Mouse (Mus musculus) liver, embryonic 16.5 days (tissue): ENCODE measurements around the gene Ap1s3. TPM values are rescaled to one million over a fixed set of nuclear protein-coding genes. Genes with fewer than 3 reads are reported as not detected.
"Not testable (repeated sequence)": the region's sequence is repeated elsewhere in the genome, so short reads cannot be mapped to it uniquely, and the experiment has no call there.

Experiments used
- ATAC-seq: fragments of 200-750 bp; cut with Nextera tagmentation; 2 replicates; pipeline ENCODE4 v1.8.0; 2017; ENCODE audit warnings: low read depth, mild to moderate bottlenecking, moderate number of reproducible peaks, moderate library complexity
- H3K27ac ChIP-seq: fragments of 300-500 bp; sonication (generic); 2 replicates; pipeline ENCODE4 v1.5.1; 2014; ENCODE audit warnings: mild to moderate bottlenecking, low read length
- H3K27me3 ChIP-seq: fragments of 300-500 bp; sonication (generic); 2 replicates; pipeline ENCODE4 v1.6.1; 2014; ENCODE audit warnings: low read depth, low read length, mixed read lengths; ENCODE audit not compliant: control insufficient read depth, insufficient read depth
- H3K36me3 ChIP-seq: fragments of 300-500 bp; sonication (generic); 2 replicates; pipeline ENCODE4 v1.6.1; 2014; ENCODE audit warnings: mild to moderate bottlenecking; ENCODE audit not compliant: control insufficient read depth, insufficient read depth
- H3K4me1 ChIP-seq: fragments of 300-500 bp; sonication (generic); 2 replicates; pipeline ENCODE4 v1.6.1; 2014; ENCODE audit warnings: low read depth, low read length, mixed read lengths; ENCODE audit not compliant: control insufficient read depth
- H3K4me2 ChIP-seq: fragments of 300-500 bp; sonication (generic); 2 replicates; pipeline ENCODE4 v1.6.1; 2014; ENCODE audit warnings: low read depth, low read length, mixed read lengths
- H3K4me3 ChIP-seq: fragments of 300-500 bp; sonication (generic); 2 replicates; pipeline ENCODE4 v1.5.1; 2014; ENCODE audit warnings: low read depth, mild to moderate bottlenecking, low read length
- H3K9ac ChIP-seq: fragments of 300-500 bp; sonication (generic); 2 replicates; pipeline ENCODE4 v1.6.1; 2014; ENCODE audit warnings: low read depth, low read length
- H3K9me3 ChIP-seq: fragments of 300-500 bp; sonication (generic); replicated peaks from 2 replicates; pipeline ENCODE4 v1.6.1; 2016; ENCODE audit warnings: low read length; ENCODE audit not compliant: control insufficient read depth
- WGBS: fragments of 180-500 bp; shearing (Covaris S2); extraction: QIAGEN DNeasy Blood & Tissue Kit; methylation state at CpG from one replicate; pipeline ENCODE4 v1.1.7; 2014; ENCODE audit not compliant: insufficient replicate concordance; 5-methylcytosine and 5-hydroxymethylcytosine counted together
- polyA plus RNA-seq: library from polyadenylated mRNA; unstranded; fragments of >200 nt; fragmentation: Nextera tagmentation; extraction: Ambion mirVana; gene quantifications from 2 replicates; pipeline ENCODE4 v1.2.1, GENCODE M21; 2015

Ap1s3 gene
- polyA plus RNA-seq, 1 experiment from 2014 or later: 0.17 TPM

- Histone ChIP-seq H3K27ac (no peak overlapping the region), H3K27me3 (no peaks in the 10 kb centered on the region), H3K36me3 (no peaks in the 10 kb centered on the region), H3K4me3 (no peak overlapping the region), H3K9ac (no peak overlapping the region), H3K4me2 (no peak overlapping the region), H3K9me3 (no peaks in the 10 kb centered on the region), H3K4me1 (no peaks in the 10 kb centered on the region)
- 36% methylated on average over 4 of the region's 4 CpGs for WGBS
- no peak for ATAC-seq
Observed at GRCm38 (mm10) chr1:79626140-79626539, 45.6 kb downstream of the Ap1s3 start.

- H3K4me2 ChIP-seq: no peak overlapping the region
- no peak overlapping the region for H3K9ac ChIP-seq
- H3K4me3 ChIP-seq: no peak overlapping the region
- no peaks in the 10 kb centered on the region for H3K4me1 ChIP-seq
- no peaks in the 10 kb centered on the region for H3K36me3 ChIP-seq
- H3K9me3 ChIP-seq: peaks cover 3% of the 10 kb centered on the region; the same call in 1 of the 2 replicates
- H3K27me3 ChIP-seq: no peaks in the 10 kb centered on the region
- no peak for ATAC-seq
- WGBS: 67% methylated on average over 2 of the region's 2 CpGs
- H3K27ac ChIP-seq: no peak overlapping the region
Observed at GRCm38 (mm10) chr1:79619434-79619833, 52.3 kb downstream of the Ap1s3 start.

- H3K9ac ChIP-seq: no peak overlapping the region
- no peak for ATAC-seq
- H3K4me2 ChIP-seq: no peak overlapping the region
- H3K4me1 ChIP-seq: no peaks in the 10 kb centered on the region
- H3K36me3 ChIP-seq: no peaks in the 10 kb centered on the region
- H3K27me3 ChIP-seq: no peaks in the 10 kb centered on the region
- peaks cover 5% of the 10 kb centered on the region; the same call in 1 of the 2 replicates for H3K9me3 ChIP-seq
- no peak overlapping the region for H3K4me3 ChIP-seq
- H3K27ac ChIP-seq: no peak overlapping the region
- WGBS: 68% methylated on average over 2 of the region's 2 CpGs
Observed at GRCm38 (mm10) chr1:79616492-79616891, 55.3 kb downstream of the Ap1s3 start.

GRCm38 (mm10) chr1:79614456-79614855, 57.3 kb downstream of the Ap1s3 start:
- Histone ChIP-seq H3K4me3 (no peak overlapping the region), H3K27ac (no peak overlapping the region), H3K4me1 (no peaks in the 10 kb centered on the region), H3K4me2 (no peak overlapping the region), H3K9me3 (peaks cover 5% of the 10 kb centered on the region; the same call in 1 of the 2 replicates), H3K9ac (no peak overlapping the region), H3K36me3 (no peaks in the 10 kb centered on the region), H3K27me3 (no peaks in the 10 kb centered on the region)
- WGBS: 74% methylated on average over 6 of the region's 6 CpGs
- ATAC-seq: no peak

GRCm38 (mm10) chr1:79611271-79611670, 60.5 kb downstream of the Ap1s3 start:
- H3K27me3 ChIP-seq, H3K4me1 ChIP-seq, H3K9ac ChIP-seq, H3K27ac ChIP-seq, H3K36me3 ChIP-seq, H3K4me3 ChIP-seq, H3K9me3 ChIP-seq, ATAC-seq, H3K4me2 ChIP-seq: not testable (repeated sequence)
- WGBS: 60% methylated on average over 5 of the region's 5 CpGs

- H3K9ac ChIP-seq, H3K4me3 ChIP-seq, H3K9me3 ChIP-seq, H3K27me3 ChIP-seq, ATAC-seq, H3K36me3 ChIP-seq, H3K4me1 ChIP-seq, H3K4me2 ChIP-seq, H3K27ac ChIP-seq: not testable (repeated sequence)
- WGBS: 68% methylated on average over 5 of the region's 5 CpGs
Observed at GRCm38 (mm10) chr1:79608856-79609255, 62.9 kb downstream of the Ap1s3 start.

- no peak overlapping the region for H3K4me2 ChIP-seq
- no peaks in the 10 kb centered on the region for H3K27me3 ChIP-seq
- no peak overlapping the region for H3K27ac ChIP-seq
- no peak overlapping the region for H3K4me3 ChIP-seq
- no peaks in the 10 kb centered on the region for H3K4me1 ChIP-seq
- no peak overlapping the region for H3K9ac ChIP-seq
- 66% methylated on average over 2 of the region's 2 CpGs for WGBS
- no peaks in the 10 kb centered on the region for H3K9me3 ChIP-seq
- no peak for ATAC-seq
- no peaks in the 10 kb centered on the region for H3K36me3 ChIP-seq
Observed at GRCm38 (mm10) chr1:79602500-79602899, 69.3 kb downstream of the Ap1s3 start.

GRCm38 (mm10) chr1:79598385-79599178, 73.2 kb downstream of the Ap1s3 start:
- H3K27me3 ChIP-seq: no peaks in the 10 kb centered on the region
- H3K27ac ChIP-seq: no peak overlapping the region
- no peaks in the 10 kb centered on the region for H3K4me1 ChIP-seq
- no peak for ATAC-seq
- 48% methylated on average over 5 of the region's 5 CpGs for WGBS
- no peak overlapping the region for H3K4me3 ChIP-seq
- H3K9ac ChIP-seq: no peak overlapping the region
- H3K4me2 ChIP-seq: no peak overlapping the region
- no peaks in the 10 kb centered on the region for H3K9me3 ChIP-seq
- H3K36me3 ChIP-seq: no peaks in the 10 kb centered on the region

- no peaks in the 10 kb centered on the region for H3K4me1 ChIP-seq
- no peaks in the 10 kb centered on the region for H3K9me3 ChIP-seq
- no peaks in the 10 kb centered on the region for H3K27me3 ChIP-seq
- no peak overlapping the region for H3K27ac ChIP-seq
- WGBS: 54% methylated on average over 4 of the region's 4 CpGs
- no peak overlapping the region for H3K4me3 ChIP-seq
- H3K4me2 ChIP-seq: no peak overlapping the region
- H3K9ac ChIP-seq: no peak overlapping the region
- 0 out of 2 replicates have a peak, but pooled peaks have one; percentile 39 for ATAC-seq
- H3K36me3 ChIP-seq: no peaks in the 10 kb centered on the region
Observed at GRCm38 (mm10) chr1:79592721-79593277, 79.0 kb downstream of the Ap1s3 start.
